Mouse (Mus musculus): ENCODE results near the gene Cyth1. TPM values are rescaled to one million over a fixed set of nuclear protein-coding genes. Genes with fewer than 3 reads are reported as not detected.

The Cyth1 gene
- polyA plus RNA-seq, 1 experiment from 2014 or later: 19.5 TPM

GRCm38 (mm10) chr11:118253447-118254158 lies 5.2 kb upstream of the Cyth1 start:
- ATAC-seq (ENCODE audit: insufficient number of reproducible peaks, low FRiP score, low TSS enrichment, low read depth): 0 out of 2 replicates have a peak, but pooled peaks have one; percentile 8

GRCm38 (mm10) chr11:118249012-118249383 lies 606 bp upstream of the Cyth1 start:
- Histone ChIP-seq H3K9me3 (replicated peaks) (no peaks in the 10 kb centered on the region), H3K27ac (replicated peaks) (peak overlapping the region; percentile 84), H3K27me3 (no peaks in the 10 kb centered on the region), H3K4me1 (peaks cover 38% of the 10 kb centered on the region), H3K4me2 (replicated peaks) (peak overlapping the region; percentile 86), H3K9ac (no peak overlapping the region), H3K36me3 (no peaks in the 10 kb centered on the region), H3K4me3 (replicated peaks) (peak overlapping the region; percentile 90)
- ATAC-seq (ENCODE audit: insufficient number of reproducible peaks, low FRiP score, low TSS enrichment, low read depth): no peak
- 3% methylated on average over 5 of the region's 5 CpGs for WGBS

More at GRCm38 (mm10) chr11:118253447-118254158, 5.2 kb upstream of the Cyth1 start:
- no peaks in the 10 kb centered on the region for H3K27me3 ChIP-seq
- H3K4me1 ChIP-seq: peaks cover 29% of the 10 kb centered on the region
- H3K9ac ChIP-seq: no peak overlapping the region
- no peak overlapping the region for H3K4me3 ChIP-seq (replicated peaks)
- peak overlapping the region; percentile 8; the same call in 1 of the 2 replicates for H3K4me2 ChIP-seq (replicated peaks)
- H3K9me3 ChIP-seq (replicated peaks): no peaks in the 10 kb centered on the region
- H3K36me3 ChIP-seq: peaks cover 26% of the 10 kb centered on the region
- H3K27ac ChIP-seq (replicated peaks): peak overlapping the region; percentile 85
- 62% methylated on average over 7 of the region's 7 CpGs for WGBS

GRCm38 (mm10) chr11:118247359-118248095 lies 865 bp downstream of the Cyth1 start:
- H3K27me3 ChIP-seq: no peaks in the 10 kb centered on the region
- no peaks in the 10 kb centered on the region for H3K9me3 ChIP-seq (replicated peaks)
- no peaks in the 10 kb centered on the region for H3K36me3 ChIP-seq
- H3K4me1 ChIP-seq: peaks cover 31% of the 10 kb centered on the region
- no peak for ATAC-seq (ENCODE audit: insufficient number of reproducible peaks, low FRiP score, low TSS enrichment, low read depth)
- H3K4me2 ChIP-seq (replicated peaks): peak overlapping the region; percentile 86
- WGBS: under 1% methylated on average over 43 of the region's 43 CpGs
- H3K27ac ChIP-seq (replicated peaks): peak overlapping the region; percentile 68
- peak overlapping the region; percentile 82 for H3K9ac ChIP-seq
- peak overlapping the region; percentile 90 for H3K4me3 ChIP-seq (replicated peaks)

- Histone ChIP-seq H3K9ac (peak overlapping the region; percentile 82; the same call in 1 of the 2 replicates), H3K4me2 (replicated peaks) (peak overlapping the region; percentile 86), H3K27ac (replicated peaks) (peak overlapping the region; percentile 68; the same call in 1 of the 2 replicates), H3K27me3 (no peaks in the 10 kb centered on the region), H3K4me1 (peaks cover 39% of the 10 kb centered on the region), H3K36me3 (no peaks in the 10 kb centered on the region), H3K4me3 (replicated peaks) (peak overlapping the region; percentile 90), H3K9me3 (replicated peaks) (no peaks in the 10 kb centered on the region)
- 47% methylated on average over 5 of the region's 5 CpGs for WGBS
- no peak for ATAC-seq (ENCODE audit: insufficient number of reproducible peaks, low FRiP score, low TSS enrichment, low read depth)
These were observed 1.7 kb downstream of the Cyth1 start for GRCm38 (mm10) chr11:118246724-118247123.

GRCm38 (mm10) chr11:118245130-118245529 lies 3.3 kb downstream of the Cyth1 start:
- Histone ChIP-seq H3K27ac (replicated peaks) (no peak overlapping the region), H3K4me3 (replicated peaks) (no peak overlapping the region), H3K4me2 (replicated peaks) (no peak overlapping the region), H3K27me3 (no peaks in the 10 kb centered on the region), H3K9ac (no peak overlapping the region), H3K9me3 (replicated peaks) (no peaks in the 10 kb centered on the region), H3K4me1 (peaks cover 48% of the 10 kb centered on the region), H3K36me3 (no peaks in the 10 kb centered on the region)
- ATAC-seq (ENCODE audit: insufficient number of reproducible peaks, low FRiP score, low TSS enrichment, low read depth): no peak
- 92% methylated on average over 2 of the region's 2 CpGs for WGBS

GRCm38 (mm10) chr11:118243627-118244261 lies 4.6 kb downstream of the Cyth1 start:
- no peaks in the 10 kb centered on the region for H3K27me3 ChIP-seq
- no peak overlapping the region for H3K4me2 ChIP-seq (replicated peaks)
- no peak for ATAC-seq (ENCODE audit: insufficient number of reproducible peaks, low FRiP score, low TSS enrichment, low read depth)
- H3K9ac ChIP-seq: no peak overlapping the region
- H3K9me3 ChIP-seq (replicated peaks): no peaks in the 10 kb centered on the region
- WGBS: 82% methylated on average over 6 of the region's 6 CpGs
- no peak overlapping the region for H3K27ac ChIP-seq (replicated peaks)
- no peak overlapping the region for H3K4me3 ChIP-seq (replicated peaks)
- H3K4me1 ChIP-seq: peaks cover 56% of the 10 kb centered on the region
- no peaks in the 10 kb centered on the region for H3K36me3 ChIP-seq

GRCm38 (mm10) chr11:118242506-118242905 lies 5.9 kb downstream of the Cyth1 start:
- Histone ChIP-seq H3K4me2 (replicated peaks) (no peak overlapping the region), H3K4me3 (replicated peaks) (no peak overlapping the region), H3K36me3 (no peaks in the 10 kb centered on the region), H3K27ac (replicated peaks) (no peak overlapping the region), H3K4me1 (peaks cover 64% of the 10 kb centered on the region), H3K27me3 (no peaks in the 10 kb centered on the region), H3K9ac (no peak overlapping the region), H3K9me3 (replicated peaks) (no peaks in the 10 kb centered on the region)
- ATAC-seq (ENCODE audit: insufficient number of reproducible peaks, low FRiP score, low TSS enrichment, low read depth): no peak
- 45% methylated on average over 4 of the region's 4 CpGs for WGBS

- Histone ChIP-seq H3K27ac (replicated peaks) (peak overlapping the region; percentile 84), H3K36me3 (no peaks in the 10 kb centered on the region), H3K27me3 (no peaks in the 10 kb centered on the region), H3K9me3 (replicated peaks) (no peaks in the 10 kb centered on the region), H3K9ac (no peak overlapping the region), H3K4me1 (peaks cover 56% of the 10 kb centered on the region), H3K4me3 (replicated peaks) (no peak overlapping the region), H3K4me2 (replicated peaks) (no peak overlapping the region)
- 40% methylated on average over 4 of the region's 4 CpGs for WGBS
- ATAC-seq (ENCODE audit: insufficient number of reproducible peaks, low FRiP score, low TSS enrichment, low read depth): no peak
These were observed 8.0 kb downstream of the Cyth1 start for GRCm38 (mm10) chr11:118240388-118240787.

- Histone ChIP-seq H3K36me3 (no peaks in the 10 kb centered on the region), H3K9me3 (replicated peaks) (no peaks in the 10 kb centered on the region), H3K4me1 (peaks cover 55% of the 10 kb centered on the region), H3K27me3 (no peaks in the 10 kb centered on the region), H3K27ac (replicated peaks) (peak overlapping the region; percentile 84), H3K9ac (no peak overlapping the region), H3K4me3 (replicated peaks) (0 out of 2 replicates have a peak overlapping the region, but pooled peaks have one; percentile 3), H3K4me2 (replicated peaks) (peak overlapping the region; percentile 27)
- ATAC-seq (ENCODE audit: insufficient number of reproducible peaks, low FRiP score, low TSS enrichment, low read depth): peak; percentile 73
- WGBS: 31% methylated on average over 14 of the region's 14 CpGs
These were observed 8.9 kb downstream of the Cyth1 start for GRCm38 (mm10) chr11:118239281-118240198.

GRCm38 (mm10) chr11:118236520-118237190 lies 11.7 kb downstream of the Cyth1 start:
- H3K27ac ChIP-seq (replicated peaks): peak overlapping the region; percentile 51; the same call in 1 of the 2 replicates
- no peaks in the 10 kb centered on the region for H3K9me3 ChIP-seq (replicated peaks)
- H3K4me1 ChIP-seq: peaks cover 59% of the 10 kb centered on the region
- ATAC-seq (ENCODE audit: insufficient number of reproducible peaks, low FRiP score, low TSS enrichment, low read depth): no peak
- WGBS: 55% methylated on average over 6 of the region's 6 CpGs
- no peak overlapping the region for H3K9ac ChIP-seq
- H3K27me3 ChIP-seq: no peaks in the 10 kb centered on the region
- no peaks in the 10 kb centered on the region for H3K36me3 ChIP-seq
- H3K4me2 ChIP-seq (replicated peaks): no peak overlapping the region
- no peak overlapping the region for H3K4me3 ChIP-seq (replicated peaks)
